Mouse (Mus musculus): Measurements from ENCODE around the gene Mrpl27. TPM values are rescaled to one million over a fixed set of nuclear protein-coding genes. Genes with fewer than 3 reads are reported as not detected.
"Not testable (repeated sequence)": the region's sequence is repeated elsewhere in the genome, so short reads cannot be mapped to it uniquely, and the experiment has no call there.

The Mrpl27 gene
- polyA plus RNA-seq, 1 experiment from 2014 or later: 137 TPM

DNA sequence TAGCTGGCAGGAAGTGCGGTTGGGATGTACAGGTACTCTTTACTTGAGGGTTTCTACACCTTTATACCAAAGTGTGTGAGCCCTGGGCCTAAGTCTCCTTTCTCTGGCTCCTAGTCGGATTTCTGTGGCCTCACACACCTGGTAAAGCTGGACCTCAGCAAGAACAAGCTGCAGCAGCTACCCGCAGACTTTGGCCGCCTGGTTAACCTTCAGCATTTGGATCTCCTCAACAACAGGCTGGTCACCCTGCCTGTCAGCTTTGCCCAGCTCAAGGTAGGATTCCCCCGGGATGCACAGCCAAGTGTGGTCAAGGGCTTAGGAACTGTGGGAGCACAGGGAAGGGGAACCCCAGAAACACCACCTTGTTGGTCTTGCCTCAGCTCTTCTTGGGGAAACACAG lies 19.1 kb upstream of the Mrpl27 start:
- ATAC-seq (ENCODE audit: insufficient read depth): no peak
- Histone ChIP-seq H3K4me1 (ENCODE audit: insufficient read depth) (no peaks in the 10 kb centered on the region), H3K36me3 (ENCODE audit: insufficient read depth) (peaks cover 78% of the 10 kb centered on the region), H3K4me2 (no peak overlapping the region), H3K9ac (no peak overlapping the region), H3K27me3 (ENCODE audit: insufficient read depth, low read length) (no peaks in the 10 kb centered on the region), H3K9me3 (ENCODE audit: low read depth, low read length) (no peaks in the 10 kb centered on the region), H3K4me3 (ENCODE audit: low read depth, low read length) (no peak overlapping the region), H3K27ac (ENCODE audit: low read depth) (no peak overlapping the region)
- 85% methylated on average over 5 of the region's 5 CpGs for WGBS
- no peak for TF ChIP-seq CTCF (IDR thresholded peaks at IDR 0.05; ENCODE audit: low read depth)
- DNase-seq: no peak

DNA sequence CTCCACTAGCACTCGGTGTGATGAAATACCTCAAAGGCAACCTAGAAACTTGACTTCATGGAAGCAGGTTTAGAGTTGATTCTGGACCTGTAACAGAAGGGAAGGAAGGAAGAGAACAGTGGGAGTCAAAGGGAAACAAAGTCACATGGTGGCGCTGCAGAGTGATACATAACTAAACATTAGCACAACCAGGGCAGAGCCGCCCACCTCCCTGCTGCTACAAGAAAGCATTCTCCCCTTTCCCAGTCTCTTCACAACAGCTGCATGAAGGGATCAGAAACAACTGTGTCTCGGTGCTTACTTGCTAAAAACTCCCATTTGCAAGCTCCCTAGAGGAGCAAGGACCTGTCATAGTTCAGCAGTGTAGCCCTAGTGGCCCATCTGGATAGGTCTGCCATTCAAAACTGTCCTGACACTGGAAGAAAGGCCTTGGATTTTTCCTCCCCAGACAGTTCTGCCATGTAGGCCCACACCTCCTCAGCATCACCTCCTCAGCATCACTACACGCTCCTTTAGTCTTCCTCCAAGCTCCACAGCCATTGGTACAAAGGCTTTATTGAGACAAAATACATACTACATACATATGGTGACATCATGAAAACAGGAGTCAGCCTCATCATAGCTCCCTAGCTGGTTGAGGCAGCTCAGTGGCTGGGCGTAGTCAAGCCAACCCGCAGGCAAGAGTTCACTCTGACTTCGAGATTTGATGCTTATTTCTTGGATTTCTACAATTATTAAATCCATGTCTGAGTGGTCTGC lies 8.9 kb upstream of the Mrpl27 start:
- no peak for TF ChIP-seq CTCF (IDR thresholded peaks at IDR 0.05; ENCODE audit: low read depth)
- H3K4me2 ChIP-seq: no peak overlapping the region
- no peaks in the 10 kb centered on the region for H3K27me3 ChIP-seq (ENCODE audit: insufficient read depth, low read length)
- peaks cover 94% of the 10 kb centered on the region for H3K36me3 ChIP-seq (ENCODE audit: insufficient read depth)
- DNase-seq (no peak), ATAC-seq (ENCODE audit: insufficient read depth) (no peak)
- WGBS: 86% methylated on average over 8 of the region's 8 CpGs
- no peaks in the 10 kb centered on the region for H3K4me1 ChIP-seq (ENCODE audit: insufficient read depth)
- H3K9me3 ChIP-seq (ENCODE audit: low read depth, low read length): no peaks in the 10 kb centered on the region
- no peak overlapping the region for H3K27ac ChIP-seq (ENCODE audit: low read depth)
- no peak overlapping the region for H3K4me3 ChIP-seq (ENCODE audit: low read depth, low read length)
- H3K9ac ChIP-seq: no peak overlapping the region

GRCm38 (mm10) chr11:94646457-94646856 lies 7.1 kb upstream of the Mrpl27 start:
- DNase-seq: no peak
- H3K36me3 ChIP-seq (ENCODE audit: insufficient read depth): peaks cover 86% of the 10 kb centered on the region
- no peak overlapping the region for H3K4me3 ChIP-seq (ENCODE audit: low read depth, low read length)
- WGBS: 97% methylated on average over 4 of the region's 4 CpGs
- H3K27ac ChIP-seq (ENCODE audit: low read depth): no peak overlapping the region
- H3K9ac ChIP-seq: no peak overlapping the region
- H3K9me3 ChIP-seq (ENCODE audit: low read depth, low read length): no peaks in the 10 kb centered on the region
- H3K4me2 ChIP-seq: no peak overlapping the region
- ATAC-seq (ENCODE audit: insufficient read depth): no peak
- no peaks in the 10 kb centered on the region for H3K4me1 ChIP-seq (ENCODE audit: insufficient read depth)
- no peaks in the 10 kb centered on the region for H3K27me3 ChIP-seq (ENCODE audit: insufficient read depth, low read length)
- TF ChIP-seq CTCF (IDR thresholded peaks at IDR 0.05; ENCODE audit: low read depth): no peak

DNA sequence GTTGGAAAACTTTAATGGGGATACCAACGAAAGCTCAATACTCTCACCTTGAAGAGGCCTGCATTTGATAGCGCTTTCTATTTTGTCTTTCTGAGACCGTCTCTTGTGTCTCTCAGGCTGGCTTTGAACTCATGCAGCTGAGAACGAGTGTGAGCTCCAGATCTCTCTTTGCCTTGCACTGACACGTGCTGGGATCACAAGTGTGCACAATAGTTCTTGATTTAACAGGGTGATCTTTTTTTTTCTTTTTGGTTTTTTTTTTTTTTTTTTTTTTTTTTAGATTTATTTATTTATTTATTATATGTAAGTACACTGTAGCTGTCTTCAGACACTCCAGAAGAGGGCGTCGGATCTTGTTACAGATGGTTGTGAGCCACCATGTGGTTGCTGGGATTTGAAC lies 2.3 kb upstream of the Mrpl27 start:
- peaks cover 42% of the 10 kb centered on the region for H3K36me3 ChIP-seq (ENCODE audit: insufficient read depth)
- not testable (repeated sequence) for ATAC-seq (ENCODE audit: insufficient read depth); H3K4me3 ChIP-seq (ENCODE audit: low read depth, low read length); H3K27ac ChIP-seq (ENCODE audit: low read depth); H3K9me3 ChIP-seq (ENCODE audit: low read depth, low read length); H3K4me2 ChIP-seq; H3K27me3 ChIP-seq (ENCODE audit: insufficient read depth, low read length); H3K4me1 ChIP-seq (ENCODE audit: insufficient read depth); DNase-seq; H3K9ac ChIP-seq
- 92% methylated on average over 5 of the region's 7 CpGs for WGBS

GRCm38 (mm10) chr11:94652973-94653372 lies 594 bp upstream of the Mrpl27 start:
- Histone ChIP-seq H3K4me1 (ENCODE audit: insufficient read depth) (peaks cover 4% of the 10 kb centered on the region; the same call in 1 of the 2 replicates), H3K9ac (peak overlapping the region; percentile 59), H3K4me2 (peak overlapping the region; percentile 66), H3K4me3 (ENCODE audit: low read depth, low read length) (peak overlapping the region; percentile 67), H3K9me3 (ENCODE audit: low read depth, low read length) (no peaks in the 10 kb centered on the region), H3K27ac (ENCODE audit: low read depth) (0 out of 2 replicates have a peak overlapping the region, but pooled peaks have one; percentile 89), H3K27me3 (ENCODE audit: insufficient read depth, low read length) (no peaks in the 10 kb centered on the region), H3K36me3 (ENCODE audit: insufficient read depth) (peaks cover 38% of the 10 kb centered on the region)
- DNase-seq: no peak
- 39% methylated on average over 8 of the region's 8 CpGs for whole genome bisulfite sequencing
- ATAC-seq (ENCODE audit: insufficient read depth): no peak
- no peak for TF ChIP-seq CTCF (IDR thresholded peaks at IDR 0.05; ENCODE audit: low read depth)

GRCm38 (mm10) chr11:94661344-94661743 lies 7.8 kb downstream of the Mrpl27 start:
- Histone ChIP-seq H3K36me3 (ENCODE audit: insufficient read depth) (peaks cover 85% of the 10 kb centered on the region), H3K27me3 (ENCODE audit: insufficient read depth, low read length) (no peaks in the 10 kb centered on the region), H3K4me3 (ENCODE audit: low read depth, low read length) (no peak overlapping the region), H3K4me2 (no peak overlapping the region), H3K4me1 (ENCODE audit: insufficient read depth) (no peaks in the 10 kb centered on the region), H3K27ac (ENCODE audit: low read depth) (no peak overlapping the region), H3K9ac (no peak overlapping the region), H3K9me3 (ENCODE audit: low read depth, low read length) (no peaks in the 10 kb centered on the region)
- no peak for ATAC-seq (ENCODE audit: insufficient read depth)
- TF ChIP-seq CTCF (IDR thresholded peaks at IDR 0.05; ENCODE audit: low read depth): no peak
- 42% methylated on average over 1 of the region's 1 CpGs for WGBS
- no peak for DNase-seq

- WGBS: 94% methylated on average over 6 of the region's 6 CpGs
- ATAC-seq (ENCODE audit: insufficient read depth) (no peak), DNase-seq (no peak)
- Histone ChIP-seq H3K36me3 (ENCODE audit: insufficient read depth) (peaks cover 93% of the 10 kb centered on the region), H3K4me1 (ENCODE audit: insufficient read depth) (no peaks in the 10 kb centered on the region), H3K4me2 (no peak overlapping the region), H3K27me3 (ENCODE audit: insufficient read depth, low read length) (no peaks in the 10 kb centered on the region), H3K27ac (ENCODE audit: low read depth) (no peak overlapping the region), H3K4me3 (ENCODE audit: low read depth, low read length) (no peak overlapping the region), H3K9me3 (ENCODE audit: low read depth, low read length) (no peaks in the 10 kb centered on the region), H3K9ac (no peak overlapping the region)
- TF ChIP-seq CTCF (IDR thresholded peaks at IDR 0.05; ENCODE audit: low read depth): no peak
These were observed 11.7 kb downstream of the Mrpl27 start for GRCm38 (mm10) chr11:94665281-94665680.

Measured in lung, embryonic 14.5 days (tissue).